Mouse (Mus musculus): Measurements from ENCODE around the gene Sprr4. TPM values are rescaled to one million over a fixed set of nuclear protein-coding genes. Genes with fewer than 3 reads are reported as not detected.
"Not testable (repeated sequence)": the region's sequence is repeated elsewhere in the genome, so short reads cannot be mapped to it uniquely, and the experiment has no call there.

Sprr4 gene
- not detected in 2 replicates for polyA plus RNA-seq (2015; fragmentation: Nextera tagmentation; extraction: Ambion mirVana)

- Histone ChIP-seq H3K4me3 (no peak within 1 kb of the TSS), H3K9ac (no peak within 1 kb of the TSS), H3K4me1 (no peaks in the 10 kb centered on the region), H3K4me2 (replicated peaks) (no peak within 1 kb of the TSS), H3K27me3 (no peaks in the 10 kb centered on the region), H3K36me3 (no peaks in the 10 kb centered on the region), H3K27ac (no peak within 1 kb of the TSS), H3K9me3 (no peaks in the 10 kb centered on the region)
- ATAC-seq (ENCODE audit: low FRiP score, low read depth), result no peak
- WGBS, result 79% methylated on average over 1 of the region's 1 CpGs
These were observed at the start of gene Sprr4 for GRCm38 (mm10) chr3:92500393-92500792. Gene Sprr4 (minus strand): TSS chr3:92500493.

GRCm38 (mm10) chr3:92534411-92534810 is 34.1 kb upstream of the Sprr4 start, which contains the start of gene 2310046K23Rik:
Gene 2310046K23Rik (minus strand): TSS chr3:92534511.
- no peak for ATAC-seq (ENCODE audit: low FRiP score, low read depth)
- Histone ChIP-seq H3K9ac (no peak within 1 kb of the TSS), H3K4me3 (no peak within 1 kb of the TSS), H3K4me2 (replicated peaks) (no peak within 1 kb of the TSS), H3K27me3 (no peaks in the 10 kb centered on the region), H3K36me3 (no peaks in the 10 kb centered on the region), H3K27ac (no peak within 1 kb of the TSS), H3K4me1 (no peaks in the 10 kb centered on the region), H3K9me3 (no peaks in the 10 kb centered on the region)
- 89% methylated on average over 3 of the region's 3 CpGs for WGBS

- H3K4me2 ChIP-seq (replicated peaks), result no peak overlapping the region
- H3K27me3 ChIP-seq, result no peaks in the 10 kb centered on the region
- H3K9me3 ChIP-seq, result no peaks in the 10 kb centered on the region
- no peak overlapping the region for H3K4me3 ChIP-seq
- no peaks in the 10 kb centered on the region for H3K4me1 ChIP-seq
- H3K9ac ChIP-seq, result no peak overlapping the region
- H3K36me3 ChIP-seq, result no peaks in the 10 kb centered on the region
- no peak overlapping the region for H3K27ac ChIP-seq
- no peak for ATAC-seq (ENCODE audit: low FRiP score, low read depth)
These were observed 12.0 kb upstream of the Sprr4 start for GRCm38 (mm10) chr3:92512325-92512724.

- no peaks in the 10 kb centered on the region for H3K36me3 ChIP-seq
- no peak overlapping the region for H3K4me2 ChIP-seq (replicated peaks)
- no peaks in the 10 kb centered on the region for H3K4me1 ChIP-seq
- no peaks in the 10 kb centered on the region for H3K9me3 ChIP-seq
- no peak overlapping the region for H3K27ac ChIP-seq
- no peak for ATAC-seq (ENCODE audit: low FRiP score, low read depth)
- no peaks in the 10 kb centered on the region for H3K27me3 ChIP-seq
- H3K9ac ChIP-seq, result no peak overlapping the region
- H3K4me3 ChIP-seq, result no peak overlapping the region
These were observed 10.5 kb upstream of the Sprr4 start for GRCm38 (mm10) chr3:92510786-92511185.

GRCm38 (mm10) chr3:92508185-92508584 is 7.9 kb upstream of the Sprr4 start:
- H3K36me3 ChIP-seq, result no peaks in the 10 kb centered on the region
- WGBS, result 89% methylated on average over 1 of the region's 1 CpGs
- H3K9me3 ChIP-seq, result no peaks in the 10 kb centered on the region
- H3K4me1 ChIP-seq, result no peaks in the 10 kb centered on the region
- H3K4me2 ChIP-seq (replicated peaks), result no peak overlapping the region
- H3K27ac ChIP-seq, result no peak overlapping the region
- no peaks in the 10 kb centered on the region for H3K27me3 ChIP-seq
- no peak overlapping the region for H3K4me3 ChIP-seq
- H3K9ac ChIP-seq, result no peak overlapping the region
- ATAC-seq (ENCODE audit: low FRiP score, low read depth), result no peak

- H3K4me1 ChIP-seq, result no peaks in the 10 kb centered on the region
- H3K4me2 ChIP-seq (replicated peaks), result no peak overlapping the region
- no peaks in the 10 kb centered on the region for H3K36me3 ChIP-seq
- H3K9ac ChIP-seq, result no peak overlapping the region
- H3K27ac ChIP-seq, result no peak overlapping the region
- no peak overlapping the region for H3K4me3 ChIP-seq
- H3K27me3 ChIP-seq, result no peaks in the 10 kb centered on the region
- ATAC-seq (ENCODE audit: low FRiP score, low read depth), result no peak
- H3K9me3 ChIP-seq, result no peaks in the 10 kb centered on the region
These were observed 3.2 kb upstream of the Sprr4 start for GRCm38 (mm10) chr3:92503528-92503927.

GRCm38 (mm10) chr3:92490262-92490661 is 10.0 kb downstream of the Sprr4 start:
- not testable (repeated sequence) for ATAC-seq (ENCODE audit: low FRiP score, low read depth); H3K4me1 ChIP-seq; H3K36me3 ChIP-seq; H3K9me3 ChIP-seq; H3K9ac ChIP-seq; H3K4me3 ChIP-seq; H3K4me2 ChIP-seq (replicated peaks); H3K27me3 ChIP-seq; H3K27ac ChIP-seq

GRCm38 (mm10) chr3:92486307-92486706 is 14.0 kb downstream of the Sprr4 start:
- Histone ChIP-seq H3K27me3 (no peaks in the 10 kb centered on the region), H3K36me3 (no peaks in the 10 kb centered on the region), H3K27ac (no peak overlapping the region), H3K4me1 (no peaks in the 10 kb centered on the region), H3K4me2 (replicated peaks) (no peak overlapping the region), H3K9ac (no peak overlapping the region), H3K4me3 (no peak overlapping the region), H3K9me3 (no peaks in the 10 kb centered on the region)
- 22% methylated on average over 1 of the region's 1 CpGs for WGBS
- no peak for ATAC-seq (ENCODE audit: low FRiP score, low read depth)

GRCm38 (mm10) chr3:92485863-92486262 is 14.4 kb downstream of the Sprr4 start, which contains the start of gene Sprr1a:
Gene Sprr1a (minus strand): TSS chr3:92485895.
- no peaks in the 10 kb centered on the region for H3K9me3 ChIP-seq
- no peaks in the 10 kb centered on the region for H3K4me1 ChIP-seq
- H3K4me2 ChIP-seq (replicated peaks), result no peak within 1 kb of the TSS
- no peak for ATAC-seq (ENCODE audit: low FRiP score, low read depth)
- no peaks in the 10 kb centered on the region for H3K36me3 ChIP-seq
- H3K27me3 ChIP-seq, result no peaks in the 10 kb centered on the region
- no peak within 1 kb of the TSS for H3K9ac ChIP-seq
- H3K4me3 ChIP-seq, result no peak within 1 kb of the TSS
- H3K27ac ChIP-seq, result no peak within 1 kb of the TSS

- H3K4me2 ChIP-seq (replicated peaks); H3K27me3 ChIP-seq; ATAC-seq (ENCODE audit: low FRiP score, low read depth); H3K9ac ChIP-seq; H3K4me1 ChIP-seq; H3K27ac ChIP-seq; H3K36me3 ChIP-seq; H3K9me3 ChIP-seq; H3K4me3 ChIP-seq: not testable (repeated sequence)
These were observed 19.0 kb downstream of the Sprr4 start for GRCm38 (mm10) chr3:92481249-92481648.

- 80% methylated on average over 2 of the region's 2 CpGs for WGBS
- no peak for ATAC-seq (ENCODE audit: low FRiP score, low read depth)
- no peaks in the 10 kb centered on the region for H3K9me3 ChIP-seq
- H3K4me2 ChIP-seq (replicated peaks), result no peak overlapping the region
- H3K27ac ChIP-seq, result no peak overlapping the region
- H3K36me3 ChIP-seq, result no peaks in the 10 kb centered on the region
- H3K4me3 ChIP-seq, result no peak overlapping the region
- no peaks in the 10 kb centered on the region for H3K4me1 ChIP-seq
- H3K27me3 ChIP-seq, result no peaks in the 10 kb centered on the region
- H3K9ac ChIP-seq, result no peak overlapping the region
These were observed 30.2 kb downstream of the Sprr4 start for GRCm38 (mm10) chr3:92470111-92470510.

- no peak overlapping the region for H3K27ac ChIP-seq
- no peaks in the 10 kb centered on the region for H3K27me3 ChIP-seq
- no peaks in the 10 kb centered on the region for H3K36me3 ChIP-seq
- no peaks in the 10 kb centered on the region for H3K4me1 ChIP-seq
- no peak overlapping the region for H3K9ac ChIP-seq
- no peak overlapping the region for H3K4me3 ChIP-seq
- no peaks in the 10 kb centered on the region for H3K9me3 ChIP-seq
- ATAC-seq (ENCODE audit: low FRiP score, low read depth), result no peak
- no peak overlapping the region for H3K4me2 ChIP-seq (replicated peaks)
These were observed 32.9 kb downstream of the Sprr4 start for GRCm38 (mm10) chr3:92467424-92467823.

GRCm38 (mm10) chr3:92466576-92466975 is 33.7 kb downstream of the Sprr4 start:
- WGBS, result 75% methylated on average over 1 of the region's 1 CpGs
- Histone ChIP-seq H3K9ac (no peak overlapping the region), H3K27ac (no peak overlapping the region), H3K9me3 (no peaks in the 10 kb centered on the region), H3K4me1 (no peaks in the 10 kb centered on the region), H3K4me2 (replicated peaks) (no peak overlapping the region), H3K27me3 (no peaks in the 10 kb centered on the region), H3K36me3 (no peaks in the 10 kb centered on the region), H3K4me3 (no peak overlapping the region)
- no peak for ATAC-seq (ENCODE audit: low FRiP score, low read depth)

GRCm38 (mm10) chr3:92458620-92459019 is 41.7 kb downstream of the Sprr4 start, which contains the start of gene Sprr3:
Gene Sprr3 (minus strand): TSS chr3:92458720.
- WGBS, result 71% methylated on average over 2 of the region's 2 CpGs
- H3K9me3 ChIP-seq, result no peaks in the 10 kb centered on the region
- H3K36me3 ChIP-seq, result no peaks in the 10 kb centered on the region
- H3K4me3 ChIP-seq, result no peak within 1 kb of the TSS
- no peak within 1 kb of the TSS for H3K4me2 ChIP-seq (replicated peaks)
- H3K4me1 ChIP-seq, result no peaks in the 10 kb centered on the region
- H3K27ac ChIP-seq, result no peak within 1 kb of the TSS
- no peaks in the 10 kb centered on the region for H3K27me3 ChIP-seq
- ATAC-seq (ENCODE audit: low FRiP score, low read depth), result no peak
- no peak within 1 kb of the TSS for H3K9ac ChIP-seq

Data from limb, embryonic 13.5 days (tissue).